Mouse (Mus musculus): ENCODE data around the gene Gm12886. TPM values are rescaled to one million over a fixed set of nuclear protein-coding genes. Genes with fewer than 3 reads are reported as not detected.

Gene Gm12886
- total RNA-seq (2023; ENCODE audit: inconsistent age): not detected in 4 replicates

DNA sequence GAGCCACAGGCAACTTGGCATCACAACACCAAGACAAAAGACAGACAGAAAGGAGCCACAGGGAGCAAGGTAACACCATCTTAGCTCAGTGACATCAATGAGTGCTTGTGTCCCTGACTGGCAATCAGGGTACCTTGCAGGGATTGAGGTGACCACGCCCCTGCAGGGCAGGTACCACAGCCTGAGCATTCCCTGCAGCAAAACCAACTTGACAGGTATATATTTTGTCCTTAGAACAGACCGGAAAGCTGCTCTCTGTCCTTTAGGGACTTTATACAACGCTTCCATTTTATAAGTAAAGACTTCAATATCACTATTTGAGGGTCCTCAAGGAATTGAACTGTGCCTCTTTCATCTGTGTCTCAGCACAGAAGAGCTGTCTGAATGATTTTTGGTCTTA is at the start of gene Gm12886:
Gene Gm12886 (minus strand): TSS at position 101 of the 400 bp plus-strand sequence.

Other genes with a start within 250 kb of the Gm12886 start
- gene Rlf, start 208.0 kb downstream of the Gm12886 start, total RNA-seq (2023; ENCODE audit: inconsistent age): 64.4 to 72.4 TPM (median 67.7 TPM) in 4 replicates
- not detected in 4 replicates for gene Gm12888, start 98.2 kb downstream of the Gm12886 start, total RNA-seq (2023; ENCODE audit: inconsistent age)
- not detected in 4 replicates for gene Gm12887, start 199.0 kb upstream of the Gm12886 start, total RNA-seq (2023; ENCODE audit: inconsistent age)

Measured in B cell, adult (primary cell).